Mouse (Mus musculus): Measurements from ENCODE around the gene Nlgn3.
"Not testable (repeated sequence)": the region's sequence is repeated elsewhere in the genome, so short reads cannot be mapped to it uniquely, and the experiment has no call there.

Nlgn3 gene

GRCm38 (mm10) chrX:101300427-101301030 is 1.6 kb downstream of the Nlgn3 start:
- DNase-seq: no peak

GRCm38 (mm10) chrX:101301654-101302053 is 2.7 kb downstream of the Nlgn3 start:
- DNase-seq: no peak

GRCm38 (mm10) chrX:101304646-101305045 is 5.7 kb downstream of the Nlgn3 start:
- no peak for DNase-seq

GRCm38 (mm10) chrX:101309299-101309698 is 10.3 kb downstream of the Nlgn3 start:
- no peak for DNase-seq

GRCm38 (mm10) chrX:101313625-101314359 is 14.8 kb downstream of the Nlgn3 start:
- no peak for DNase-seq

- DNase-seq: no peak
These were observed 20.8 kb downstream of the Nlgn3 start for GRCm38 (mm10) chrX:101319775-101320174.

- no peak for DNase-seq
These were observed 27.3 kb downstream of the Nlgn3 start for GRCm38 (mm10) chrX:101325989-101326899.

GRCm38 (mm10) chrX:101329372-101330028 is 30.5 kb downstream of the Nlgn3 start:
- DNase-seq: peak; percentile 18 to 27

- no peak for DNase-seq
These were observed 33.0 kb downstream of the Nlgn3 start for GRCm38 (mm10) chrX:101332031-101332374.

GRCm38 (mm10) chrX:101332375-101333211 is 33.6 kb downstream of the Nlgn3 start:
- DNase-seq: peak; percentile 79 to 84

- peak; percentile 22 to 38 for DNase-seq
These were observed 35.6 kb downstream of the Nlgn3 start for GRCm38 (mm10) chrX:101334606-101335005.

- no peak for DNase-seq
These were observed 39.7 kb downstream of the Nlgn3 start for GRCm38 (mm10) chrX:101338666-101339065.

- DNase-seq: not testable (repeated sequence)
These were observed 43.9 kb downstream of the Nlgn3 start for GRCm38 (mm10) chrX:101342837-101343236.

GRCm38 (mm10) chrX:101345456-101345855 is 46.5 kb downstream of the Nlgn3 start:
- no peak for DNase-seq

GRCm38 (mm10) chrX:101346475-101346874 is 47.5 kb downstream of the Nlgn3 start:
- DNase-seq: no peak

- no peak for DNase-seq
These were observed 52.2 kb downstream of the Nlgn3 start for GRCm38 (mm10) chrX:101351188-101351587.

GRCm38 (mm10) chrX:101358902-101359301 is 59.9 kb downstream of the Nlgn3 start:
- DNase-seq: peak; percentile 5 to 8

- no peak for DNase-seq
These were observed 70.0 kb downstream of the Nlgn3 start for GRCm38 (mm10) chrX:101369001-101369400.

GRCm38 (mm10) chrX:101370573-101370972 is 71.6 kb downstream of the Nlgn3 start:
- DNase-seq: no peak

- DNase-seq: no peak
These were observed 74.0 kb downstream of the Nlgn3 start for GRCm38 (mm10) chrX:101372946-101373345.
